Mouse (Mus musculus) heart, adult 8-10 months (tissue): Measurements from ENCODE around the gene Wdr83. TPM values are rescaled to one million over a fixed set of nuclear protein-coding genes. Genes with fewer than 3 reads are reported as not detected.

Experiments used
- DNase-seq: peaks from one replicate; pipeline ENCODE4 v3.0.0; 2022; ENCODE audit warnings: low spot score
- total RNA-seq, 4 experiments: library from RNA; stranded (reverse); gene quantifications; 2 replicates each; pipeline ENCODE4 v1.2.4; 2022

Gene Wdr83
- total RNA-seq, 4 experiments from 2014 or later = 26.6 to 32.4 (median 30.0) TPM

DNA sequence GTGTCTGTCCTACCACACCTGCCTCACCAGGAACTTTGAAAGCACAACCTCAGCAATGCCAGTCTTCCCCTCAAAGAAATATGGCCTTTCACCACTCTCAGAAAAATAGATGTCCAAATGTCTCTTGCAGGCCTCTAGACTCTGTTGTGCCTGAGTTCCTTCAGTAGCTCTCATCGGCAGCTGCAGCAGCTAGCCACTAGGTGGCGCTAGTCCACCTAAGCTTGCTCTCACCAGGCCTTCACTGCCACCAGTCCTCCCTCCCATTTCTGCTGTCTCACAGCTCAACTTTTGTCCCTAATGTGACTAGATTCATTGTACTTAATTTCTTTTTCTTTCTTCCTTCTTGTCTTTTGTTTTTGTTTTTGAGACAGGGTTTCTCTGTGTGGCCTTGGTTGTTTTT is 4.1 kb downstream of the Wdr83 start:
- DNase-seq = peak; percentile 77

GRCm38 (mm10) chr8:85076001-85076400 is 5.1 kb downstream of the Wdr83 start:
- DNase-seq = no peak

GRCm38 (mm10) chr8:85074617-85075016 is 6.5 kb downstream of the Wdr83 start:
- no peak for DNase-seq

- no peak for DNase-seq
These were observed 6.9 kb downstream of the Wdr83 start for GRCm38 (mm10) chr8:85074167-85074566.

DNA sequence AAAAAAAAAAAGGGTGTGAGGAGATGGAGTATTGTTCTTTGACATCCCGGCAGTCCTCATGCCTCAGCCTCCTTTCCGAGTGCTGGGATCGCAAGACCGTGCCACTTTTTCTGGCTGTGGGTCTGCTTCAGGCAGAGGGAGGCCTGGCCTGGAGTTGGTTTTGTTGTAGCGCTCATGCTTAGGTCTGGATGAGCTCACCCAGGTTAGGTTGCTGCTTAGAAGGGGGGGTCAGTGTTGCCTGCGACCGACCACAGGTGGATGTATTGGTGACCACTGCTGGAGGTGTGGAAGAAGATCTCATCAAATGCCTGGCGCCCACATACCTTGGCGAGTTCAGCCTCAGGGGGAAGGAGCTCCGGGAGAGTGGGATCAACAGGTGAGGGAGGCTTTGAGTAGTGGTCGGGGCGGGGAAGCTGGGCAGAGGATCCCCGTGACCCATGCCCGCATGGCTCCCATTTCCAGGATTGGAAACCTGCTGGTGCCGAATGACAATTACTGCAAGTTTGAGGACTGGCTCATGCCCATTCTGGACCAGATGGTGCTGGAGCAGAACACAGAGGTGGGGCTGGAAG is 8.0 kb downstream of the Wdr83 start:
- DNase-seq = no peak

DNA sequence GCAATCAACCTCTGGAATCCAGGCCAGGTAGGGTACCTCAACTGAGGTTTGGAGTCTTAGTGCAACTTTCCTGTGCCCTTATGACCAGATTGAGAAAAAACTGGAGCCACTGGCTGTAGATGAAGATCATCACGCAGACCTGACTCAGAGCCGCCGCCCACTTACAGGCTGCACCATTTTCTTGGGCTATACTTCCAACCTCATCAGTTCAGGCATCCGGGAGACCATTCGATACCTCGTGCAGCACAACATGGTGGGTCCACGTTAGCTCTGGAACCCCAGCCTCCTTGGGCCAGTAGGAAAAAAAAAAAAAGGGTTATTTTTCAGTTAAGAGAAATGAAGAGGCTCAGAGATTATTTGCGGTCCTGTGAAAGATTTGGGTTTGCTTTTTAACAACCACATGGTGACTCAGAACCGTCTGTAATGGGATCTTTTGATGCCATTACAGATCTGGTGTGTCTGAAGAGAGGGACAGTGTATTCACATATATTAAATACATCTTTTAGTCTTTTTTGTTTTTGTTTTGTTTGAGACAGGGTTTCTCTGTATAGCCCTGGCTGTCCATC is 8.7 kb downstream of the Wdr83 start:
- no peak for DNase-seq

DNA sequence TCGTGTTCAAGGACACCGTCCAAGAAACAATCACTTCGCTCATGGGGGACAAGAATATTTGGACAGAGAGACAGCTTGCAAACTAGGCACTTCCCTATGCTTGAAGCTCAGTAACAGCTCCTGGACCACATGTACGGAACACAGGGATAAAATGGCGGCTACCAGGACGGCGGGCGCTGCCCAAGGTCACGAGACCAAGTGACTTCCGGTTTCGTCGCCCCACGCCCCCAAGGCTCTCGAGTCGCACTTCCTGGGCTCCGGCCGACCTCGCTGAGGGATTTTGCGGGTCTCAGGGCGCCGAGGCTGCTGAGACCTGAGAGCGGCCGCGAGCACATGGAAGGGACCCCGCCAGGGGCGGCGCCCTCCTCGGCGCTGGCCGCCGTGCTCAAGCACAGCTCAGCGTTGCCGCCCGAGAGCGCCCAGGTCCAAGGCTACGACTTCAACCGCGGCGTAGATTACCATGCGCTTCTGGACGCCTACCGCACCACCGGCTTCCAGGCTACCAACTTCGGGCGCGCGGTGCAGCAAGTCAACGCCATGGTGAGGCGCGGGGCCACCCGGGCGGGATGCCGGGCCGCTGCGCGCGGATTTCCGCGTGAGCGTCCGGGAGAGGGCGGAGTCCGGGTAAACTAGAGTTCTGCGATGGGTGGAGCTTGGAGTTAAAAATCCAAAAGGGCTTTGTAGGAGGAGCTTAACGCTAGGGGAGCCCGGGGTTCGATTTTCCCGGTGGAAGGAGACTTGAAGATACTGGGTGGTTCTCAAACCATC is 9.4 kb downstream of the Wdr83 start, which contains the start of gene Dhps:
Gene Dhps, plus strand, starts transcription at position 244 of the 768 bp plus-strand sequence.
- peak; percentile 92 for DNase-seq

DNA sequence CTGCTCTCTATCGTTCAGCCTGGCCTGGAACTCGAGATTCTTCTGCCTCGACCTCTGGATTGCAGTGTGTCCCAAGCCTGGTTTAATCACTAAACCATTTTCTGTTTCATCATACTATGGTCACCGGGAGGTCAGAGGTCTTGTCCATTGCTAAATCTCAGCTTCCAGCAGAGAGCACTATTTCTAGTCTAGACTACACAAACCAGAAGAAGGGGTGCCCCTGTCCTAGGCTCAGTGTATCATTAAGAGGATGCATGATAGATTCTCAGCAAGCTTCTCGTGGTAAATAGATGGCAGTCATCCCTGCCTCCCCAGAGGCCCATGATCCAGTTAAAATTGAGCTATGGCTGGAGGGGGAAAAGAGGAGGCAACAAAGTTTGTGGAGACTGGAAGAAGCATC is 10.1 kb downstream of the Wdr83 start:
- no peak for DNase-seq

GRCm38 (mm10) chr8:85067982-85068381 is 13.1 kb downstream of the Wdr83 start, which contains the start of gene Gm5741:
Gene Gm5741, minus strand, starts transcription at chr8:85067982.
- no peak for DNase-seq

DNA sequence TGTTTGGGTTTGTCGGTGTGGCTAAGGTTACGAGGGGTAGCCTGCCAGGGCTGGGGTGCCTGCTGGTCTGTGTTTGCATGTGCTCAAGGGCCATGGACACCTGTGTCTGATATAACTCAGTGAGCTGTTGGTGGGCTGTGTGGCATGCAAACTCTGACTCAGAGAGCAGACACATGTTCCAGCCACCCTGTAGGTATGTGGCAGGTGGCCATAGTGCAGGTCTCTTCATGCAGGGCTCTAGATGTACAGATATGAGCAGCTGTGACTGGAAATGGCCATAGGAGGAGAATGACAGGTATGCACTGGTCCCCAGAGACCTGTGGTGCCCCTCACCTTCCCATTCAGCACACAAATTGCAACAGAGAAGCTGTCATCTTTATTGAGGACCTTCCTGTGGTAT is 14.0 kb downstream of the Wdr83 start:
- no peak for DNase-seq

- no peak for DNase-seq
These were observed 15.9 kb downstream of the Wdr83 start for GRCm38 (mm10) chr8:85065213-85065612.

DNA sequence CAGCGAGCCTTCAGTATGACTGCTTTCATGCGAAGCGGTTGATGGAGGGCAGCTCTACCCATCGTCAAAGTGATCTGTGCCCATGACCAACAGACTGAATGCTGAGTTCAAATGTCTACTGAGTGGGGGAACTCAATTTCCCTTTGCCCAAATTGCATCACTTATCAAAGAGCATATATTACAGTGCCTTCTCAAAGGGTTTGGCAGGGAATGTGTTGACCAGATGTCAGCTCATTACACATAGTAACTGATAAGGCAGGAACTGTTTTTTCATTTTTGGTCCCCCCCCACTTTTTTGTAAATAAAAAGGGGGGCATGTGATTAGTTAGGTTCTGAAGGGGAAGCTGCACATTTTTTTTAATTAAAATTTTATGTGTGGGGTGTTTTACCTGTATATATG is 18.5 kb downstream of the Wdr83 start:
- DNase-seq = no peak

DNA sequence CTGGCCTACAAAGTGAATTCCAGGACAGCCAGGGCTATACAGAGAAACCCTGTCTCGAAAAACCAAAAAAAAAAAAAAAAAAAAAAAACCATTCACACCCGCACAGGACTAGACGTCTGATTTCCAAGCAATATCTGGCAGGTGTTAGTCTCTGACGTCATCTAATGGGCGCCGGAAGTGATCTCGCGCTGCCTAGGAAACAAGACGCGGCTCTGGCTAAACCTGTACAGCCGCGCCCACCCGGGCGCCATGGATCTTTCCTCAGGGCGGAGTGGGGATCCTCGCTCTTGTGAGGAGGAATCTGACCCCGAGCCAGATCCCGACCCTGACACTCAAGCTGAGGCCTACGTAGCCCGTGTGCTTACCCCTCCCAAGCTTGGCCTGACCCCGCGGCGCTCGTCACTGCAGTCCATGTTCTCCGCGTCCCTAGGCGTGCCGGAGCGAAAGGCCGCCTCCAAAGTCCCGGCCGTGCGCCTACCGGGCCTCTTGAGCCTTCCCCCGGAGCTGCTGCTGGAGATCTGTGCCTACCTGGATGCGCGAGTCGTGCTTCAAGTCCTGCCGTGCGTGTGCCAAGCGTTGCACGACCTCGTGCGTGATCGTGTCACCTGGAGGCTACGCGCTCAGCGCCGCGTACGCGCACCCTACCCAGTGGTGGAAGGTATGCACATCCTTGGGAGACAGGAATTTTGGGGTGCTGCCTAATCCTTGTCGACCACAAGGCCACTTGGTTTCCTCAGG is 21.1 kb downstream of the Wdr83 start, which contains the start of gene Fbxw9:
Gene Fbxw9, plus strand, starts transcription at position 177 of the 738 bp plus-strand sequence.
- peak; percentile 91 for DNase-seq

- DNase-seq = no peak
These were observed 23.7 kb downstream of the Wdr83 start for GRCm38 (mm10) chr8:85057367-85057766.

- no peak for DNase-seq
These were observed 37.5 kb downstream of the Wdr83 start for GRCm38 (mm10) chr8:85043619-85044018.

- no peak for DNase-seq
These were observed 43.2 kb downstream of the Wdr83 start for GRCm38 (mm10) chr8:85037681-85038531.

DNA sequence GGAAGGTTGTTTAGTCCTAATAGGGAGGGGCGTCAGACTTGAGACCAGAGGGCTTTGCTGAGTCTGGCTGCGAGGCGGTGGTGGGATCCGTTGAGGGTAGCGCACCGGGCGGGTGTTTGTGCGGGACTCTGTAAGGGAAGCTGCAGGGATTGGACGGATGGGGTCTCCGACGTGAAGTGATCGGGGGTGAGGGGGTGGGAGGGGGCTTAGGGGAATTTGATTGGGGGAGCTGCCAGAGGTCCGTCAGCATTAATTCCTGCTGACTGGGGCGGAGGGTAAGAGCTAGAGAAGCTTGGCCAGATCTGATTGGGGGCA is 43.8 kb downstream of the Wdr83 start:
- DNase-seq = no peak

DNA sequence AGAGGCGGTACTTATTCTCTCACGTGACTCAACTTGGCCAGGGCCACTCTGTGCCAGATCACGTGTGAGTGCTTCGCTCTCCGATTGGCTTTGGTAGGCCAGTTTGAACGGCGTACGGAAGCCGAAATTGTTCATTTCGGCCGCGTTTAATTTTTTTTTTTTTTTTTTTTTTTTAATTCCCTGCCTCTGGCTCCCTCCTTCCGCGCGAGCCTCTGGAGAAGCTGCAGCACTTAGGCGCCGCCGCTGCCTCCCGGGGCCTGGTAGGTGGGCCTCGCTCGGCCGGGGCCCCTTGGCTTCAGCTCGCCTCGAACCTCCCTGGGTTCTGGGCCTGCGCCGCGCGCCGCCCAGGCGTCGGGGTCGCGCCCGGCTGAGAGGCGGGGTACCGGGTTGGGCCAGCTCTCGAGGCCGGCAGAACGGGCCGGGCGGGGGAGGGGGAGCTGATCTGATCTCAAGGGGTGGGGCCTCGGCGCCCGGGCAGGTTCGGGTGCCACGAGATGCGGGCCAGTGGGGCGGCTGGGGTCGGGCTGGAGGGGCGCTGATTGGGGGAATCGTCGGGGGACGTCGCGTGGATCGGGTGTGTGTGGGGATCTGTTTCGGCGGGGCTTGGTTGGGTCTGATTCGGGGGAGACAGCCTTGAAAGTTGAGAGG is 44.3 kb downstream of the Wdr83 start, which contains the start of gene Tnpo2:
Gene Tnpo2, plus strand, starts transcription at position 198 of the 648 bp plus-strand sequence.
- DNase-seq = peak; percentile 93

DNA sequence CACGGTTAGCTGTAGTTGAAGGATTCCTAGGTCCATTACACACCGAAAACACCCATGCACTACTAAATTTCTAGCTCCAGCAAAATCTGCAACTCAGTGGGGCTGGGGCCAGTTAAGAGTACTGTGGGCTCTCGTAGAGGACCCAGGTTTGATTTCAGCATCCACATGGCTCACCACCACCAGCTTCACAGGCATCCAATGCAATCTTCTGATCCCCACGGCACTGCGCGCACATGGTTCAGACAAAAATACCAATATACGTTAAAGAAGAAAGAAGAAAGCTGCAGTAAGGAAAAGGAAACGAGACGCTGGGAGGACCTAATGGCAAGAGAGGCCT is 44.8 kb downstream of the Wdr83 start:
- no peak for DNase-seq

DNA sequence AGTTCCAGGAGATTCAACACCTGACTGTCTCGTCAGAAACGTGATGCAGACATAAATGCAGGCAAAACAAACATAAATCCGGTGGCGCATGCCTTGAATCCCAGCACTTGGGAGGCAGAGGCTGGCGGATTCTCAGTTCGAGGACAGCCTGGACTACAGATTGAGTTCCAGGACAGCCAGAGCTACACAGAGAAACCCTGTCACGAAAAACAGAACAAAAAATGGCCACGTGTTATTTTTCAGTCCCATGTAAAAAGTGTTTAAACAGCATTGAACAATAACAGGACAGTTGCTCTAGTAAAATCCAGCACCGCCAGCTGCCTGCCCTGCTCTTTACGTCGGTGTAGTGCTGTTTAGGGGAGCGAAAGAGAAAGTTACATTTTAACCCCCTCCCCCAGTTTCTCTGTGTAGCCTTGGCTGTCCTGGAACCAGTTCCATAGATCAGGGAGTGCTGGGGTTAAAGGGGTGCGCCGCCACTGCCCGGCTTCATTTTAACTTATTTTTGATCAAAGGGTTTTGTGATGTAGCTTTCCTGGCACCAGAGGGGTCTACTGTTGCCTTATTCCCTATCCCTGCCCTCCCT is 45.3 kb downstream of the Wdr83 start:
- no peak for DNase-seq
